ENCODE assay signal across 8 mouse cellular contexts in genomic region chr6:148945509-148946408, GRCm38 (mm10). TPM values are rescaled to one million over a fixed set of nuclear protein-coding genes. Genes with fewer than 3 reads are reported as not detected.
A peak's percentile ranks its signal among the peaks of the same experiment; 100 is the strongest.
DNase-seq lines count a peak whose midpoint lies in the region; ATAC-seq and TF ChIP-seq lines count a peak whose summit lies in the region.

No protein-coding gene starts in this region.

- no peaks in the 10 kb centered on the region for H3K27me3 ChIP-seq in intestine, embryonic 14.5 days (replicated peaks; ENCODE audit: control insufficient read depth, insufficient read depth, low read length)
- H3K27me3 ChIP-seq in liver, adult 2 months (ENCODE audit: control insufficient read depth, insufficient read depth, low read length): no peaks in the 10 kb centered on the region
- no peaks in the 10 kb centered on the region for H3K27me3 ChIP-seq in midbrain, postnatal 0 days (ENCODE audit: insufficient read depth, low read length)
- H3K27me3 ChIP-seq in splenic B cell, adult 2 months (ENCODE audit: control insufficient read depth, insufficient read depth, low read length, poor library complexity, severe bottlenecking): no peaks in the 10 kb centered on the region

- peaks cover 8% of the 10 kb centered on the region; the same call in 1 of the 2 replicates for H3K4me1 ChIP-seq in intestine, embryonic 14.5 days (replicated peaks; ENCODE audit: control insufficient read depth, insufficient read depth, low read length)
- no peaks in the 10 kb centered on the region for H3K4me1 ChIP-seq in liver, adult 2 months (ENCODE audit: control insufficient read depth, insufficient read depth, low read length)
- 0 out of 2 replicates have a peak, but pooled peaks cover 3% of the 10 kb centered on the region for H3K4me1 ChIP-seq in midbrain, postnatal 0 days (ENCODE audit: insufficient read depth, low read length)

- H3K9ac ChIP-seq in intestine, embryonic 14.5 days (ENCODE audit: low read length): peak overlapping the region; percentile 97
- H3K9ac ChIP-seq in liver, adult 2 months (ENCODE audit: low read depth, low read length): peak overlapping the region; percentile 82
- peak overlapping the region; percentile 64 for H3K9ac ChIP-seq in midbrain, postnatal 0 days (replicated peaks; ENCODE audit: low read length, poor library complexity, severe bottlenecking)

- TF ChIP-seq POLR2A in liver, adult 2 months (IDR thresholded peaks at IDR 0.05; ENCODE audit: extremely low read depth, insufficient read depth, low read length): no peak

- peak; percentile 40 for ATAC-seq in intestine, embryonic 14.5 days (replicated peaks; ENCODE audit: low FRiP score, low TSS enrichment, low read depth)
- ATAC-seq in midbrain, postnatal 0 days (ENCODE audit: low FRiP score): peak; percentile 57

- peaks cover 8% of the 10 kb centered on the region; the same call in 1 of the 2 replicates for H3K36me3 ChIP-seq in intestine, embryonic 14.5 days (ENCODE audit: control insufficient read depth, insufficient read depth, low read length)
- no peaks in the 10 kb centered on the region for H3K36me3 ChIP-seq in liver, adult 2 months (ENCODE audit: control insufficient read depth, insufficient read depth, low read length)
- no peaks in the 10 kb centered on the region for H3K36me3 ChIP-seq in midbrain, postnatal 0 days (ENCODE audit: insufficient read depth, low read length)
- H3K36me3 ChIP-seq in splenic B cell, adult 2 months (ENCODE audit: control insufficient read depth, insufficient read depth, low read length, poor library complexity, severe bottlenecking): no peaks in the 10 kb centered on the region

- TF ChIP-seq CTCF in liver, adult 2 months (IDR thresholded peaks at IDR 0.05; ENCODE audit: low read depth, low read length): no peak
- TF ChIP-seq CTCF in midbrain, postnatal 0 days (IDR thresholded peaks at IDR 0.05): no peak

- peak overlapping the region; percentile 68 for H3K4me3 ChIP-seq in intestine, embryonic 14.5 days (ENCODE audit: low read depth, low read length)
- peak overlapping the region; percentile 76 for H3K4me3 ChIP-seq in liver, adult 2 months (ENCODE audit: insufficient read depth, low read depth, low read length)
- peak overlapping the region; percentile 81 for H3K4me3 ChIP-seq in midbrain, postnatal 0 days (ENCODE audit: low read depth, low read length)

- peak overlapping the region; percentile 77 for H3K4me2 ChIP-seq in intestine, embryonic 14.5 days (ENCODE audit: low read length)
- peak overlapping the region; percentile 97 for H3K4me2 ChIP-seq in midbrain, postnatal 0 days (ENCODE audit: low read depth, low read length, poor library complexity, severe bottlenecking)

- no peaks in the 10 kb centered on the region for H3K79me2 ChIP-seq in liver, adult 2 months (ENCODE audit: control insufficient read depth, insufficient read depth, low read length)

- H3K9me3 ChIP-seq in intestine, embryonic 14.5 days (ENCODE audit: control insufficient read depth, low read length): no peaks in the 10 kb centered on the region
- no peaks in the 10 kb centered on the region for H3K9me3 ChIP-seq in midbrain, postnatal 0 days (ENCODE audit: low read length)

- under 1% methylated on average over 72 of the region's 75 CpGs for WGBS in intestine, embryonic 14.5 days
- WGBS in liver, adult 2 months: under 1% methylated on average over 75 of the region's 75 CpGs
- WGBS in midbrain, postnatal 0 days: under 1% methylated on average over 72 of the region's 75 CpGs

- DNase-seq in layer of hippocampus, adult 11-12 months (ENCODE audit: low spot score): peak; percentile 7
- no peak for DNase-seq in layer of hippocampus, adult 9-10 months (ENCODE audit: low spot score)
- DNase-seq in embryo, embryonic 10 days (ENCODE audit: low spot score): peak; percentile 59
- DNase-seq in gastrocnemius, postnatal 36 days: peak; percentile 9 to 22
- DNase-seq in intestine, embryonic 14.5 days (ENCODE audit: low spot score): peak; percentile 87
- peak; percentile 45 for DNase-seq in liver, adult 2 months (ENCODE audit: extremely low read depth, low read depth, low spot score)
- DNase-seq in midbrain, postnatal 0 days (ENCODE audit: low spot score): peak; percentile 34
- DNase-seq in splenic B cell, adult 2 months (ENCODE audit: low read depth, low spot score): peak; percentile 51

- peak overlapping the region; percentile 95 for H3K27ac ChIP-seq in intestine, embryonic 14.5 days (ENCODE audit: low read depth)
- H3K27ac ChIP-seq in liver, adult 2 months (replicated peaks; ENCODE audit: insufficient read depth, low read depth, low read length): peak overlapping the region; percentile 0; the same call in 1 of the 2 replicates
- peak overlapping the region; percentile 14 for H3K27ac ChIP-seq in midbrain, postnatal 0 days (ENCODE audit: low read depth, low read length)

- intact Hi-C loops in gastrocnemius, postnatal 36 days (cut with DNase I): loop anchor here (2.0 to 10.0 kb wide), 2 partner anchors 155 to 359 kb away; partner anchors contain the start of genes Dennd5b and Resf1

RNA-seq across cellular contexts. Expression of gene Sinhcaf, which starts 0.5 kb away (rescaled TPM):
- 1 to 10 TPM in 1 of 2 experiments, under 1 TPM in 1; 0.54 to 1.3 TPM for total RNA-seq in gastrocnemius, postnatal 36 days (2021)
- 131 and 150 TPM in 2 replicates for polyA plus RNA-seq in intestine, embryonic 14.5 days (2014; fragmentation: Nextera tagmentation; extraction: Ambion mirVana)
- total RNA-seq in liver, adult 2 months (2014; rRNA removed): 2.7 and 3.2 TPM in 2 replicates
- 0.46 and 0.67 TPM in 2 replicates for polyA plus RNA-seq in liver, adult 2 months (2012; rRNA removed)
- 10.4 and 10.5 TPM in 2 replicates for total RNA-seq in midbrain, postnatal 0 days (2014; rRNA removed)
- 7.3 and 9.3 TPM in 2 replicates for polyA plus RNA-seq in midbrain, postnatal 0 days (2015; fragmentation: Nextera tagmentation; extraction: Ambion mirVana)

RNA-seq across cellular contexts. Expression of gene Caprin2, which starts 49.7 kb away (rescaled TPM):
- total RNA-seq in gastrocnemius, postnatal 36 days (2021): 1 to 10 TPM; 3.3 to 5.0 TPM
- polyA plus RNA-seq in intestine, embryonic 14.5 days (2014; fragmentation: Nextera tagmentation; extraction: Ambion mirVana): 11.4 and 13.7 TPM in 2 replicates
- 3.0 and 4.1 TPM in 2 replicates for total RNA-seq in liver, adult 2 months (2014; rRNA removed)
- 1.4 and 3.6 TPM in 2 replicates for polyA plus RNA-seq in liver, adult 2 months (2012; rRNA removed)
- 13.6 and 18.0 TPM in 2 replicates for total RNA-seq in midbrain, postnatal 0 days (2014; rRNA removed)
- polyA plus RNA-seq in midbrain, postnatal 0 days (2015; fragmentation: Nextera tagmentation; extraction: Ambion mirVana): 5.9 and 6.5 TPM in 2 replicates

Comparison
In these comparisons a context has a peak if more than half of its experiments do, and no peak if none do; other contexts are left out.
1. H3K27ac ChIP-seq: peak in every context shown above with its lines; median percentile 95 in intestine, embryonic 14.5 days; 14 in midbrain, postnatal 0 days; 0 in liver, adult 2 months.